Mouse (Mus musculus) adrenal gland, postnatal 0 days (tissue): ENCODE measurements around the gene 2700081O15Rik. TPM values are rescaled to one million over a fixed set of nuclear protein-coding genes. Genes with fewer than 3 reads are reported as not detected.

ENCODE experiments used
- microRNA-seq: library from miRNA; unstranded; fragments of <30 nt; microRNA quantifications from one replicate; pipeline ENCODE4, GENCODE M21; 2016; ENCODE audit warnings: borderline replicate concordance; ENCODE audit not compliant: insufficient number of aligned reads
- polyA plus RNA-seq: library from polyadenylated mRNA; unstranded; fragments of >200 nt; fragmentation: Nextera tagmentation; extraction: Ambion mirVana; gene quantifications from 2 replicates; pipeline ENCODE4 v1.2.1, GENCODE M21; 2015

2700081O15Rik gene
- polyA plus RNA-seq = 5.1 and 6.6 TPM in 2 replicates

GRCm38 (mm10) chr19:7416834-7417735 lies at the start of gene 2700081O15Rik:
2700081O15Rik (plus strand) TSS chr19:7417625.

GRCm38 (mm10) chr19:7382903-7383865 lies 34.2 kb upstream of the 2700081O15Rik start, which contains the start of gene Spindoc:
Spindoc (minus strand) TSS chr19:7382994.

Small RNA genes within 50 kb of the gene (microRNA-seq; reads per million reads assigned to microRNA genes)
- gene Mir6991 = not detected

Other genes with a start within 250 kb of the 2700081O15Rik start
- gene Otub1, start 211.3 kb upstream of the 2700081O15Rik start, polyA plus RNA-seq = 131 and 158 TPM in 2 replicates
- 1,475 and 1,664 TPM in 2 replicates for gene Cox8a, start 200.0 kb upstream of the 2700081O15Rik start, polyA plus RNA-seq
- 15.9 and 22.8 TPM in 2 replicates for gene Naa40, start 176.4 kb upstream of the 2700081O15Rik start, polyA plus RNA-seq
- 4.2 and 4.9 TPM in 2 replicates for gene Rcor2, start 150.3 kb upstream of the 2700081O15Rik start, polyA plus RNA-seq
- 22.2 and 27.2 TPM in 2 replicates for gene Mark2, start 75.8 kb upstream of the 2700081O15Rik start, polyA plus RNA-seq
- 14.2 and 15.1 TPM in 2 replicates for gene Spindoc, start 34.6 kb upstream of the 2700081O15Rik start, polyA plus RNA-seq
- 138 and 168 TPM in 2 replicates for gene Rtn3, start 65.7 kb downstream of the 2700081O15Rik start, polyA plus RNA-seq
- gene Atl3, start 76.4 kb downstream of the 2700081O15Rik start, polyA plus RNA-seq = 15.2 and 19.8 TPM in 2 replicates
- 20.6 and 27.0 TPM in 2 replicates for gene Pla2g16, start 139.8 kb downstream of the 2700081O15Rik start, polyA plus RNA-seq
- gene Lgals12, start 189.6 kb downstream of the 2700081O15Rik start, polyA plus RNA-seq = 0.46 TPM in 1 of 2 replicates, not detected in the other
- not detected in 2 replicates for gene Hrasls5, start 194.9 kb downstream of the 2700081O15Rik start, polyA plus RNA-seq